Mouse (Mus musculus): ENCODE measurements around the gene Rtp2. TPM values are rescaled to one million over a fixed set of nuclear protein-coding genes. Genes with fewer than 3 reads are reported as not detected.

Rtp2 gene
- polyA plus RNA-seq, 1 experiment: not detected

DNA sequence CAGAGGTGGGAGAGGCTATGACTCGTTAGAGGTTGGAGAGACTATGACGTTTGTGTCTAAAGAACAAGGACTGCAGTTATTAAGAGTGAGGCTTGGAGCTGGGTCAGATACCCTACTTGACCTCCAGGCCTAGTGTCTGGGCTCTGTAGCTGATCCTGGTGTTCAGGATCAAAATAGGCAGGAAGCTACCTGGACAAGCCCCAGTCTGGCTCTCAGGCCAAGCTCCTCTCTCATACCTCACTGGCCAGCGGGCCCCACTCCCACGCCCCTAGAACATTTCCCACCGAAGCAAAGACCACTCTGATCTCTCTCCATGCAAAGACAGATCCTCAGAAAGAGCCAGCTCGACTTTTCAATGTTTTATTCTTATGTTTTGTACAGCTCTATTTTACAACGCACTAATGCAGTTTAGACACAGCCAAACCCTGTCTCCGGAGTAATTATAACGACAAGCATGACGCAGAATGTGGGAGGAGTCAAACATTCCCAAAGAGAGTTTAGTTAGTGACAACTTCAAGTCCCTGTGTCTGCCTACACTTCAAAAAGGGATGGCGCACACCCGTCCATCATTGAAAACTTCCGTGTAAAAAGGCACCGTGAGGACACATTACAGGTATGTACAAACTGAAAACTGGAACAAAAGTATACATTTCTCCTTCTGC is 32.6 kb upstream of the Rtp2 start:
- no peak overlapping the region for H3K4me3 ChIP-seq (ENCODE audit: insufficient read depth, low read depth, low read length)
- no peak for TF ChIP-seq POLR2A (IDR thresholded peaks at IDR 0.05; ENCODE audit: low read depth, low read length)
- no peak for TF ChIP-seq CTCF (conservative IDR thresholded peaks at IDR 0.05; ENCODE audit: insufficient read depth, insufficient read length, low read depth, low read length)
- DNase-seq: no peak
- no peak overlapping the region for H3K27ac ChIP-seq (ENCODE audit: insufficient read depth, low read depth, low read length)
- 74% methylated on average over 14 of the region's 14 CpGs for WGBS
- no peaks in the 10 kb centered on the region for H3K4me1 ChIP-seq (ENCODE audit: control insufficient read depth, insufficient read depth, low read length)
- no peaks in the 10 kb centered on the region for H3K27me3 ChIP-seq (replicated peaks; ENCODE audit: control insufficient read depth, insufficient read depth, low read length)
- peaks cover 12% of the 10 kb centered on the region for H3K36me3 ChIP-seq (ENCODE audit: control insufficient read depth, insufficient read depth, low read length)

DNA sequence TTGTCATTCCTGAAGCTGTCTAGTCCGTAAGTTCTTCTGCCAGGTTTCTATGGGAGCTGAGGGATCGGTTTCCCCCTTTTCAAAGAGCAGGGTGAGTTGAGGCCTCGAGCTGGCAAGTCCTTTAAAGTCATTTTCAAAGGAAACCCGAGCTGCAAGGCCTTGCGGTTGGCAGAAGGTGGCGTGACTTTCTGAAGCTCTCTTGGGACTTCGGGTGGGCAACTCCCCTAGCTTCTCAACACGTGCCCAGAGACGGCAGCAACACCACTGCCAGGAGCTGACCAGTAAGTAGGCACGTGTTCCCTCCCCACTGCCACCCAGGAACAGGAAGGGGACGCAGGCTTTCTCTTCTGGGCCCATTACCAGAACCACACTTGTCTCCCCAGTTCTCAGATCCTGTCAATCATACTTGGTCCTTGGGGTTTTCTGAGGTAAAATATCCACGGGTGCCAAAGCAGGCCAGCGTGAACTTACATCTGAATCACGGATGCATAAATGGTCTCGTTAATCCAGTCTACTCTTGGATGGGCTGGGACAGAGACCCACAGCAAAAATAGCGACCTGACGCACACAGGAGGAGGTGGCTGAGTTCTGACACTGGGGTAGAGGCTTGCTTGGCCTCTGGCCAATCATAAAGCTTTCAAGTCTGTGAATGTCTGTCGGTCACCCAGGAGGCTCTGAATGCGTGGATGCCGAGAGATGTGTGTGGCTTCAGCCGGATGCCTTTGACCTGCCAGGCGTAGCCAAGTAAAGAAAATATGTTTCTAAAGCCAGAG is 31.9 kb upstream of the Rtp2 start:
- no peak overlapping the region for H3K27ac ChIP-seq (ENCODE audit: insufficient read depth, low read depth, low read length)
- H3K27me3 ChIP-seq (replicated peaks; ENCODE audit: control insufficient read depth, insufficient read depth, low read length): no peaks in the 10 kb centered on the region
- 63% methylated on average over 22 of the region's 22 CpGs for WGBS
- no peaks in the 10 kb centered on the region for H3K4me1 ChIP-seq (ENCODE audit: control insufficient read depth, insufficient read depth, low read length)
- DNase-seq: no peak
- H3K4me3 ChIP-seq (ENCODE audit: insufficient read depth, low read depth, low read length): no peak overlapping the region
- H3K36me3 ChIP-seq (ENCODE audit: control insufficient read depth, insufficient read depth, low read length): peaks cover 11% of the 10 kb centered on the region
- TF ChIP-seq POLR2A (IDR thresholded peaks at IDR 0.05; ENCODE audit: low read depth, low read length) (no peak), CTCF (conservative IDR thresholded peaks at IDR 0.05; ENCODE audit: insufficient read depth, insufficient read length, low read depth, low read length) (no peak)

DNA sequence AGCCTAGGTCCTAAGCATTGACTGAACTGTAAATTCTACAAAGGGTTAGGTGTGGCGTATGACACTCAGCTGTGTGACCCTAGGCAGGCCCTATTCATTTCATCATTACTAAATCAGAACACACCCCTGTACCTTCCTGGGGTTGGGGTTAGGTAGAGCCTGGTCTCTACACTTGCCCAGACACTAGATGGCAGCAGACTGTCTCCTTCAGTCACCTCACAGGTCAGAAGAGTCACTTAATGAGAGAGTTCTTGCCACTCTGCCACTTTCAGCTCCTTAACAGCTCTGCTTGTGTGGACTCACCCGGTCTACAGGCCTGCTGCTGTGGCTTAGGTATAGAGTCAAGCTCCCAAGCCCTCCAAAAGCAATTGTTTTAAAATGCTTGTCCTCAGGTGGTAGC is 30.2 kb upstream of the Rtp2 start:
- DNase-seq: peak; percentile 51

DNA sequence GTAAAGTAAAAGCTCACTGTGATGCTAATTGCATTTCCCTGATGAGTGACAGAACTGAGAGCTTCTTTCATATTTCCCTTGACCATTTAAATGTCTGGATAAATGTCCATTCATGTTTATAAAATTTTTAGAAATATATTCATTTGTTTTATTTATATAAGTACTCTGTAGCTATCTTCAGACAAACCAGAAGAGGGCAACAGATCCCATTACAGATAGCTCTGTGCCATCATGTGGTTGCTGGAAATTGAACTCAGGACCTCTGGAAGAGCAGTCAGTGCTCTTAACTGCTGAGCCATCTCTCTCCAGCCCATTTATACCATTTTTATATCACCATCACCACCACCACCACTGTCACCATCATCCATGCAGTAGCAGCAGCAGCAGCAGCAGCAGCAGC is 26.7 kb upstream of the Rtp2 start:
- no peak overlapping the region for H3K4me3 ChIP-seq (ENCODE audit: insufficient read depth, low read depth, low read length)
- H3K27me3 ChIP-seq (replicated peaks; ENCODE audit: control insufficient read depth, insufficient read depth, low read length): no peaks in the 10 kb centered on the region
- DNase-seq: no peak
- no peaks in the 10 kb centered on the region for H3K36me3 ChIP-seq (ENCODE audit: control insufficient read depth, insufficient read depth, low read length)
- no peak for TF ChIP-seq CTCF (conservative IDR thresholded peaks at IDR 0.05; ENCODE audit: insufficient read depth, insufficient read length, low read depth, low read length)
- no peak for TF ChIP-seq POLR2A (IDR thresholded peaks at IDR 0.05; ENCODE audit: low read depth, low read length)
- no peaks in the 10 kb centered on the region for H3K4me1 ChIP-seq (ENCODE audit: control insufficient read depth, insufficient read depth, low read length)
- no peak overlapping the region for H3K27ac ChIP-seq (ENCODE audit: insufficient read depth, low read depth, low read length)

More for the DNA sequence above, 30.2 kb upstream of the Rtp2 start:
- H3K4me1 ChIP-seq (ENCODE audit: control insufficient read depth, insufficient read depth, low read length): no peaks in the 10 kb centered on the region
- H3K4me3 ChIP-seq (ENCODE audit: insufficient read depth, low read depth, low read length): no peak overlapping the region
- peaks cover 2% of the 10 kb centered on the region; the same call in 1 of the 2 replicates for H3K36me3 ChIP-seq (ENCODE audit: control insufficient read depth, insufficient read depth, low read length)
- WGBS: 78% methylated on average over 2 of the region's 2 CpGs
- no peaks in the 10 kb centered on the region for H3K27me3 ChIP-seq (replicated peaks; ENCODE audit: control insufficient read depth, insufficient read depth, low read length)
- H3K27ac ChIP-seq (ENCODE audit: insufficient read depth, low read depth, low read length): no peak overlapping the region
- TF ChIP-seq POLR2A (IDR thresholded peaks at IDR 0.05; ENCODE audit: low read depth, low read length): no peak
- TF ChIP-seq CTCF (conservative IDR thresholded peaks at IDR 0.05; ENCODE audit: insufficient read depth, insufficient read length, low read depth, low read length): peak; percentile 81

DNA sequence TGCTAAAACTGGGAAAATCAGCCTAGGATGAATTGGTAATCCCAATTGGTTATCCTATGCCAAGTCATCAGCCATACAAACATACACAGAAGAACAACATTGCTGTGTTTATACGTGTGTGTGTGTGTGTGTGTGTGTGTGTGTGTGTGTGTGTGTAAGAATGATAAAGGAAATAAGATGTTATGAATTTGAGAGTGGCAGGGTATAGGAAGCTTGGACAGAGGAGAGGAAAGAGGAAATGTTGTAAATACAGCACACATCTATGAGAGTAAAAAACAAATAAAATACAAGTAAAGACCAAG is 21.7 kb upstream of the Rtp2 start:
- Histone ChIP-seq H3K4me3 (ENCODE audit: insufficient read depth, low read depth, low read length) (no peak overlapping the region), H3K36me3 (ENCODE audit: control insufficient read depth, insufficient read depth, low read length) (no peaks in the 10 kb centered on the region), H3K27ac (ENCODE audit: insufficient read depth, low read depth, low read length) (no peak overlapping the region), H3K27me3 (replicated peaks; ENCODE audit: control insufficient read depth, insufficient read depth, low read length) (no peaks in the 10 kb centered on the region), H3K4me1 (ENCODE audit: control insufficient read depth, insufficient read depth, low read length) (no peaks in the 10 kb centered on the region)
- DNase-seq: no peak
- TF ChIP-seq POLR2A (IDR thresholded peaks at IDR 0.05; ENCODE audit: low read depth, low read length): no peak
- WGBS: 14% methylated on average over 1 of the region's 1 CpGs

DNA sequence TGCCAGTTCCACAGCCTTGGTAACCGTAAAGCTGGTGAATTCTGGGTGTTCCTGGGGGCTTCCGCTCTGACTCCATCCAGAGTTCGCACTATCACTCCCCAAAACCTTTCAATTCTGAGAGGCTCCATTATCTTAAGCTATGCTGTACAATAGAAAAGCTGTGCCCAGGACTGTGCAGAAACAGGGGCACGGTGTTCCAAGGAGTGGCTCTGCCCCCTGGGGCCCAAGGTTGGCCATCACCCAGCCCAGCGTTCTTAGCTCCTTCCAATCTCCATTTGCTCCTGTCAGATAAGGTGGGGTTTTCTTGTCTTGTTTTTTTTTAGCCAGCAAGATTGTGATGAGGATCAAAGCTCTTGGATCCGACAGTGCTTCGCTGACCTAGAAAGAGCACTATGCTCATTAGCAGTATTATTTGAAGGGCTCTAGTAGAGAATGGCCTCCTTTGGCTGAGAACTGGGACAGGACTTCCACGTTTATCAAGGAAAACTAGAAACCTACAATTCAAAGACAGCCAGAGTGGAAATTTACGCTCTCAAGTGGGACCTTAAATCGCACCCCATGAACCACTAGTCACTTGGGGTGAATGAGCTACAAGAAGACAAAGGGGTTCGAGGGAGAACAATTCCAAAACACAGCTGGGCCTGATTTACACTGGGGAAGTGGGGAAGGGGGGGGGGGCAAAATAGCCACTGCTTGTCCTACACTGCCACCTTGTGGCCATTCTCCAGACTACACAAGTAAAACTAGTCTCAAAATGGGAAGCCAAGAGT is 21.2 kb upstream of the Rtp2 start:
- Histone ChIP-seq H3K36me3 (ENCODE audit: control insufficient read depth, insufficient read depth, low read length) (no peaks in the 10 kb centered on the region), H3K27me3 (replicated peaks; ENCODE audit: control insufficient read depth, insufficient read depth, low read length) (no peaks in the 10 kb centered on the region), H3K27ac (ENCODE audit: insufficient read depth, low read depth, low read length) (no peak overlapping the region), H3K4me3 (ENCODE audit: insufficient read depth, low read depth, low read length) (no peak overlapping the region), H3K4me1 (ENCODE audit: control insufficient read depth, insufficient read depth, low read length) (no peaks in the 10 kb centered on the region)
- peak; percentile 48 for DNase-seq
- TF ChIP-seq POLR2A (IDR thresholded peaks at IDR 0.05; ENCODE audit: low read depth, low read length): no peak
- peak; percentile 58 for TF ChIP-seq CTCF (conservative IDR thresholded peaks at IDR 0.05; ENCODE audit: insufficient read depth, insufficient read length, low read depth, low read length)
- 52% methylated on average over 11 of the region's 11 CpGs for WGBS

DNA sequence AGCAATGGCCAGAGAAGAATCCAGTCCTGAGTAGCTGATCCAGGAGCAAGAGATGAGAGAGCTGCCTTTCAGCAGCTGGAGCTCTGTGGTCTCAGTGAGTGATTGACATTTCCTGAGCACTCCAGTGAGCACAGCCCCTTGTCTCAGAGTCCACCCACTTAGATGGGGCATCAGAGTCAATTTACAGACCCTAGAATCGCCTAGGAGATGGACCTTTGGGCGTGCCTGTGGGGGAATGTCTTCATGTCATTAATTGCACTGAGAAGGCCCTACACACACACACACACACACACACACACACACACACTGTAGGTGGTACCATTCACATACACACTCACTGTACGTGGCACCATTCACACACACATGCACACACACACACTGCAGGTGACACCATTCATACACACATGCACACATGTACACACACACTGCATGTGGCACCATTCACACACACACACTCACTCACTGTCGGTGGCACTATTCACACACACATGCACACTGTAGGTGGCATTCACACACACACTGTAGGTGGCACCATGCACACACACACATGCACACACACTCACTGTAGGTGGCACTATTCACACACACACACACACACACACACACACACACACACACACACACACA is 20.0 kb upstream of the Rtp2 start:
- no peaks in the 10 kb centered on the region for H3K4me1 ChIP-seq (ENCODE audit: control insufficient read depth, insufficient read depth, low read length)
- H3K4me3 ChIP-seq (ENCODE audit: insufficient read depth, low read depth, low read length): no peak overlapping the region
- no peaks in the 10 kb centered on the region for H3K36me3 ChIP-seq (ENCODE audit: control insufficient read depth, insufficient read depth, low read length)
- no peak for DNase-seq
- H3K27me3 ChIP-seq (replicated peaks; ENCODE audit: control insufficient read depth, insufficient read depth, low read length): no peaks in the 10 kb centered on the region
- WGBS: 79% methylated on average over 4 of the region's 4 CpGs
- no peak overlapping the region for H3K27ac ChIP-seq (ENCODE audit: insufficient read depth, low read depth, low read length)
- no peak for TF ChIP-seq CTCF (conservative IDR thresholded peaks at IDR 0.05; ENCODE audit: insufficient read depth, insufficient read length, low read depth, low read length)
- TF ChIP-seq POLR2A (IDR thresholded peaks at IDR 0.05; ENCODE audit: low read depth, low read length): no peak

Data from kidney, adult 2 months (tissue).